In the genomic region with DNA sequence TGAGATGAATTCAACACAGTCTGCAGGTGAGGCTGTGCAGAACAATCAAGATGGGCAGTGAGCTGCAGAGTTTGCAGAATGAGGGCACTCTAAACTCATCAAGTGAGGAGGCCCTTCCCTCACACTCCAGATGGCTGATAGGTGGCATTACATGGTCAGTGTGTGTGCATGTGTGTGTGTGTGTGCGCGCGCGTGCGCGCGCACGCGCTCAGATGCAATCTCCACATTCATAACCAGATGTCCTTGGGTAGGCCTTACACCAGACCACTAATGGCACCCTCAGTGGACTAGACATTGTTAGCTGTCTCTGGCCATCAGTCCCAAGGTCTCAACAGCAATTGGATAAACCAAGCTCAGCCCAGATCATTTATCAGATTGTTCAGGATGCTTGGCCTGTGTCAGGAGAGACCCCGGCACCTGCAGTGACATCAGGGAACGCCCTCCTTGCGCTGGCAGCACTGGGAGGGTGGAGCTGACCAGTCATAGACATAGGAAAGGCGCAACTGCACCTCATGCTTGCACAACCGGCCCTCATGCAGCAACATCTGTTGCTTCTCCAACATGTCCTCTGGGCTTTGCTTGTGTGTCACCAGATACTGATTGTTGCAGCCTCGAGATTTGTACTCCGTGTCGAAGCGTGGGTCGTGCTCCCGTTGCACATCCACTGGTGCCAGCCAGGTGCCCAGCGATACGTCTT, we compare ENCODE assay signal across 8 mouse cellular contexts. TPM values are rescaled to one million over a fixed set of nuclear protein-coding genes. Genes with fewer than 3 reads are reported as not detected.
DNase-seq lines count a peak whose midpoint lies in the region; ATAC-seq lines count a peak whose summit lies in the region.

No protein-coding gene starts in this region.

- intact Hi-C loops in heart, postnatal 14 days (cut with DNase I): loop anchor here (10.0 kb wide), 1 partner anchor 113 kb away; a partner anchor contains a TSS
- intact Hi-C loops in left cerebral cortex, postnatal 36 days (cut with DNase I): loop anchor here (5.0 to 10.0 kb wide), 3 partner anchors 34 to 113 kb away; a partner anchor contains a TSS

- H3K27ac ChIP-seq in heart, embryonic 10.5 days: peak overlapping the region; percentile 98
- 0 out of 2 replicates have a peak overlapping the region, but pooled peaks have one; percentile 94 for H3K27ac ChIP-seq in ES-E14 (ENCODE audit: insufficient read depth, low read depth, low read length, poor library complexity, severe bottlenecking)
- H3K27ac ChIP-seq in forebrain, embryonic 16.5 days (ENCODE audit: low read length): peak overlapping the region; percentile 95; the same call in 1 of the 2 replicates
- peak overlapping the region; percentile 93 for H3K27ac ChIP-seq in liver, embryonic 11.5 days (ENCODE audit: low read depth, low read length)
- no peak overlapping the region for H3K27ac ChIP-seq in neural tube, embryonic 12.5 days

- H3K4me2 ChIP-seq in forebrain, embryonic 16.5 days (ENCODE audit: low read length): peak overlapping the region; percentile 99
- H3K4me2 ChIP-seq in liver, embryonic 11.5 days: peak overlapping the region; percentile 100
- peak overlapping the region; percentile 99 for H3K4me2 ChIP-seq in neural tube, embryonic 12.5 days (replicated peaks)

- no peaks in the 10 kb centered on the region for H3K27me3 ChIP-seq in heart, embryonic 10.5 days (ENCODE audit: insufficient read depth, poor library complexity, severe bottlenecking)
- H3K27me3 ChIP-seq in forebrain, embryonic 16.5 days (replicated peaks; ENCODE audit: control insufficient read depth, insufficient read depth, low read length): no peaks in the 10 kb centered on the region
- H3K27me3 ChIP-seq in liver, embryonic 11.5 days (replicated peaks; ENCODE audit: control insufficient read depth, insufficient read depth, low read length): no peaks in the 10 kb centered on the region
- no peaks in the 10 kb centered on the region for H3K27me3 ChIP-seq in neural tube, embryonic 12.5 days (replicated peaks)

- H3K9ac ChIP-seq in ES-E14 (ENCODE audit: insufficient read depth, low read depth, low read length, poor library complexity, severe bottlenecking): peak overlapping the region; percentile 96
- peak overlapping the region; percentile 81 for H3K9ac ChIP-seq in forebrain, embryonic 16.5 days (replicated peaks; ENCODE audit: low read depth, low read length)
- peak overlapping the region; percentile 87 for H3K9ac ChIP-seq in liver, embryonic 11.5 days (ENCODE audit: low read depth, low read length)
- H3K9ac ChIP-seq in neural tube, embryonic 12.5 days: peak overlapping the region; percentile 67

- ATAC-seq in forebrain, embryonic 16.5 days: no peak
- no peak; the same call in 1 of the 2 replicates for ATAC-seq in liver, embryonic 11.5 days (replicated peaks; ENCODE audit: low FRiP score)
- peak; percentile 8 for ATAC-seq in neural tube, embryonic 12.5 days (ENCODE audit: low FRiP score, low read depth)

- H3K36me3 ChIP-seq in heart, embryonic 10.5 days: peaks cover 14% of the 10 kb centered on the region
- H3K36me3 ChIP-seq in ES-E14 (ENCODE audit: control insufficient read depth, insufficient read depth, low read length, poor library complexity, severe bottlenecking): peaks cover 2% of the 10 kb centered on the region; the same call in 1 of the 2 replicates
- H3K36me3 ChIP-seq in forebrain, embryonic 16.5 days (ENCODE audit: control insufficient read depth, insufficient read depth): no peaks in the 10 kb centered on the region
- H3K36me3 ChIP-seq in liver, embryonic 11.5 days (ENCODE audit: control insufficient read depth, insufficient read depth, low read length): peaks cover 3% of the 10 kb centered on the region; the same call in 1 of the 2 replicates
- H3K36me3 ChIP-seq in neural tube, embryonic 12.5 days: peaks cover 8% of the 10 kb centered on the region

- peak; percentile 78 for DNase-seq in heart, embryonic 10.5 days (ENCODE audit: low spot score)
- no peak for DNase-seq in heart, postnatal 14 days
- no peak for DNase-seq in ES-E14 (ENCODE audit: low read depth, low spot score)
- peak; percentile 46 for DNase-seq in liver, embryonic 11.5 days (ENCODE audit: low spot score)
- DNase-seq in layer of hippocampus, adult 18-20 months (ENCODE audit: low spot score in 2 of 2): no peak
- no peak for DNase-seq in left cerebral cortex, postnatal 36 days (ENCODE audit: low spot score in 2 of 2)

- in situ Hi-C loops in ES-E14 (cut with MboI; ENCODE audit: low sequenced_read_pairs in 2 of 2, unreplicated experiment in 2 of 2): no loop called here

- H3K9me3 ChIP-seq in heart, embryonic 10.5 days: no peaks in the 10 kb centered on the region
- no peaks in the 10 kb centered on the region for H3K9me3 ChIP-seq in ES-E14 (ENCODE audit: control insufficient read depth, insufficient read depth, low read depth, low read length)
- H3K9me3 ChIP-seq in forebrain, embryonic 16.5 days (ENCODE audit: control insufficient read depth, low read length): no peaks in the 10 kb centered on the region
- no peaks in the 10 kb centered on the region for H3K9me3 ChIP-seq in liver, embryonic 11.5 days (ENCODE audit: control insufficient read depth, low read length)
- no peaks in the 10 kb centered on the region for H3K9me3 ChIP-seq in neural tube, embryonic 12.5 days

- H3K4me1 ChIP-seq in heart, embryonic 10.5 days: peaks cover 27% of the 10 kb centered on the region
- H3K4me1 ChIP-seq in ES-E14 (ENCODE audit: control insufficient read depth in 2 of 2, insufficient read depth in 2 of 2, low read length in 2 of 2, poor library complexity in 1 of 2): peaks cover 3 to 8% of the 10 kb centered on the region in 2 experiments; a peak in 3 of 4 replicates
- H3K4me1 ChIP-seq in forebrain, embryonic 16.5 days (replicated peaks; ENCODE audit: control insufficient read depth, insufficient read depth, low read length): peaks cover 22% of the 10 kb centered on the region
- peaks cover 56% of the 10 kb centered on the region for H3K4me1 ChIP-seq in liver, embryonic 11.5 days (replicated peaks; ENCODE audit: control insufficient read depth, insufficient read depth, low read length)
- peaks cover 24% of the 10 kb centered on the region for H3K4me1 ChIP-seq in neural tube, embryonic 12.5 days

- H3K4me3 ChIP-seq in heart, embryonic 10.5 days: peak overlapping the region; percentile 88
- H3K4me3 ChIP-seq in ES-E14 (ENCODE audit: insufficient read depth in 1 of 2, low read depth in 1 of 2, low read length in 2 of 2, poor library complexity in 1 of 2, severe bottlenecking in 1 of 2): peak overlapping the region; percentile 88
- peak overlapping the region; percentile 74 for H3K4me3 ChIP-seq in forebrain, embryonic 16.5 days (replicated peaks; ENCODE audit: low read length)
- H3K4me3 ChIP-seq in liver, embryonic 11.5 days (ENCODE audit: low read depth, low read length): peak overlapping the region; percentile 76
- H3K4me3 ChIP-seq in neural tube, embryonic 12.5 days: peak overlapping the region; percentile 81

- 88% methylated on average over 22 of the region's 22 CpGs for WGBS in heart, embryonic 10.5 days
- WGBS in forebrain, embryonic 16.5 days: 87% methylated on average over 22 of the region's 22 CpGs
- 74% methylated on average over 22 of the region's 22 CpGs for whole genome bisulfite sequencing in liver, embryonic 11.5 days
- 90% methylated on average over 22 of the region's 22 CpGs for WGBS in neural tube, embryonic 12.5 days

RNA-seq across cellular contexts. Expression of a gene that starts 1.1 kb away (rescaled TPM):
- 10.7 and 12.9 TPM in 2 replicates for polyA plus RNA-seq in heart, embryonic 10.5 days (2016; fragmentation: Nextera tagmentation; extraction: Ambion mirVana)
- 1 to 10 TPM; 2.0 to 2.7 TPM for total RNA-seq in heart, postnatal 14 days (2021)
- total RNA-seq in ES-E14 (2012; rRNA removed): 11.9 and 20.6 TPM in 2 replicates
- 26.8 and 30.4 TPM in 2 replicates for polyA plus RNA-seq in forebrain, embryonic 16.5 days (2015; fragmentation: Nextera tagmentation; extraction: Ambion mirVana)
- 12.1 and 13.0 TPM in 2 replicates for polyA plus RNA-seq in liver, embryonic 11.5 days (2014; fragmentation: Nextera tagmentation; extraction: Ambion mirVana)
- 20.2 and 20.6 TPM in 2 replicates for polyA plus RNA-seq in neural tube, embryonic 12.5 days (2016; fragmentation: Nextera tagmentation; extraction: Ambion mirVana)
- 10 to 100 TPM in 1 of 2 experiments, 1 to 10 TPM in 1; 9.3 to 10.3 TPM for total RNA-seq in layer of hippocampus, adult 18-20 months (2021)
- total RNA-seq in left cerebral cortex, postnatal 36 days (2021): 10 to 100 TPM in 1 of 2 experiments, 1 to 10 TPM in 1; 9.9 to 11.1 TPM

RNA-seq across cellular contexts. Expression of a gene that starts 1.3 kb away (rescaled TPM):
- polyA plus RNA-seq in heart, embryonic 10.5 days (2016; fragmentation: Nextera tagmentation; extraction: Ambion mirVana): 139 and 148 TPM in 2 replicates
- total RNA-seq in heart, postnatal 14 days (2021): 10 to 100 TPM; 83.2 to 84.6 TPM
- total RNA-seq in ES-E14 (2012; rRNA removed): 176 and 257 TPM in 2 replicates
- polyA plus RNA-seq in forebrain, embryonic 16.5 days (2015; fragmentation: Nextera tagmentation; extraction: Ambion mirVana): 118 and 125 TPM in 2 replicates
- polyA plus RNA-seq in liver, embryonic 11.5 days (2014; fragmentation: Nextera tagmentation; extraction: Ambion mirVana): 130 TPM in 2 replicates
- 129 and 133 TPM in 2 replicates for polyA plus RNA-seq in neural tube, embryonic 12.5 days (2016; fragmentation: Nextera tagmentation; extraction: Ambion mirVana)
- total RNA-seq in layer of hippocampus, adult 18-20 months (2021): 100 to 1,000 TPM; 202 to 203 TPM
- total RNA-seq in left cerebral cortex, postnatal 36 days (2021): 100 to 1,000 TPM; 184 to 206 TPM

RNA-seq across cellular contexts. Expression of a gene that starts 22.3 kb away (rescaled TPM):
- 0.28 and 1.0 TPM in 2 replicates for polyA plus RNA-seq in heart, embryonic 10.5 days (2016; fragmentation: Nextera tagmentation; extraction: Ambion mirVana)
- total RNA-seq in heart, postnatal 14 days (2021): under 1 TPM; 0.50 to 0.80 TPM
- total RNA-seq in ES-E14 (2012; rRNA removed): 2.4 and 2.6 TPM in 2 replicates
- 1.0 and 1.4 TPM in 2 replicates for polyA plus RNA-seq in forebrain, embryonic 16.5 days (2015; fragmentation: Nextera tagmentation; extraction: Ambion mirVana)
- 0.85 TPM in 1 of 2 replicates, not detected in the other for polyA plus RNA-seq in liver, embryonic 11.5 days (2014; fragmentation: Nextera tagmentation; extraction: Ambion mirVana)
- polyA plus RNA-seq in neural tube, embryonic 12.5 days (2016; fragmentation: Nextera tagmentation; extraction: Ambion mirVana): 0.52 and 0.81 TPM in 2 replicates
- 1 to 10 TPM in 1 of 2 experiments, under 1 TPM in 1; 0.94 to 1.4 TPM for total RNA-seq in layer of hippocampus, adult 18-20 months (2021)
- total RNA-seq in left cerebral cortex, postnatal 36 days (2021): 1 to 10 TPM in 1 of 2 experiments, under 1 TPM in 1; 0.39 to 1.9 TPM

RNA-seq across cellular contexts. Expression of a gene that starts 29.2 kb away (rescaled TPM):
- 26.2 and 27.0 TPM in 2 replicates for polyA plus RNA-seq in heart, embryonic 10.5 days (2016; fragmentation: Nextera tagmentation; extraction: Ambion mirVana)
- total RNA-seq in heart, postnatal 14 days (2021): 10 to 100 TPM; 14.0 to 17.9 TPM
- 6.4 and 10.3 TPM in 2 replicates for total RNA-seq in ES-E14 (2012; rRNA removed)
- 6.3 and 9.2 TPM in 2 replicates for polyA plus RNA-seq in forebrain, embryonic 16.5 days (2015; fragmentation: Nextera tagmentation; extraction: Ambion mirVana)
- 56.9 and 59.0 TPM in 2 replicates for polyA plus RNA-seq in liver, embryonic 11.5 days (2014; fragmentation: Nextera tagmentation; extraction: Ambion mirVana)
- 17.2 and 19.0 TPM in 2 replicates for polyA plus RNA-seq in neural tube, embryonic 12.5 days (2016; fragmentation: Nextera tagmentation; extraction: Ambion mirVana)
- total RNA-seq in layer of hippocampus, adult 18-20 months (2021): 10 to 100 TPM; 15.7 to 16.8 TPM
- total RNA-seq in left cerebral cortex, postnatal 36 days (2021): 10 to 100 TPM; 18.1 to 19.5 TPM

RNA-seq across cellular contexts. Expression of a gene that starts 34.6 kb away (rescaled TPM):
- 1.4 and 1.7 TPM in 2 replicates for polyA plus RNA-seq in heart, embryonic 10.5 days (2016; fragmentation: Nextera tagmentation; extraction: Ambion mirVana)
- under 1 TPM in 1 of 2 experiments, not detected in 1; 0.56 TPM for total RNA-seq in heart, postnatal 14 days (2021)
- 0.62 and 1.1 TPM in 2 replicates for total RNA-seq in ES-E14 (2012; rRNA removed)
- polyA plus RNA-seq in forebrain, embryonic 16.5 days (2015; fragmentation: Nextera tagmentation; extraction: Ambion mirVana): 0.60 and 1.5 TPM in 2 replicates
- polyA plus RNA-seq in liver, embryonic 11.5 days (2014; fragmentation: Nextera tagmentation; extraction: Ambion mirVana): 0.92 and 1.0 TPM in 2 replicates
- polyA plus RNA-seq in neural tube, embryonic 12.5 days (2016; fragmentation: Nextera tagmentation; extraction: Ambion mirVana): 1.6 and 2.0 TPM in 2 replicates
- not detected for total RNA-seq in layer of hippocampus, adult 18-20 months (2021)
- total RNA-seq in left cerebral cortex, postnatal 36 days (2021): not detected

Comparison
In these comparisons a context has a peak if more than half of its experiments do, and no peak if none do; other contexts are left out.
1. DNase-seq: peak in heart, embryonic 10.5 days (single experiment) and liver, embryonic 11.5 days (single experiment); none in heart, postnatal 14 days (0 of 2), ES-E14 (single experiment), layer of hippocampus, adult 18-20 months (0 of 2) and left cerebral cortex, postnatal 36 days (0 of 2).
2. Peak in every context shown above with its lines, with median percentiles within 50 percentile points of each other: H3K4me3 ChIP-seq, H3K9ac ChIP-seq and H3K4me2 ChIP-seq.